Mouse (Mus musculus) kidney, adult 9 months (tissue): Measurements from ENCODE around the gene Aarsd1.

Source experiments
- DNase-seq: peaks from one replicate; pipeline ENCODE4 v3.0.0; 2022

The Aarsd1 gene

GRCm38 (mm10) chr11:101370141-101370540 lies 47.3 kb downstream of the Aarsd1 start:
- no peak for DNase-seq

GRCm38 (mm10) chr11:101367326-101367935 lies 50.0 kb downstream of the Aarsd1 start, which contains the start of gene G6pc:
TSS of gene G6pc (plus strand) at chr11:101367561.
- DNase-seq: peak; percentile 94

- DNase-seq: peak; percentile 90
Measured at GRCm38 (mm10) chr11:101364531-101364931, 52.9 kb downstream of the Aarsd1 start.

- DNase-seq: peak; percentile 67
Measured at GRCm38 (mm10) chr11:101360651-101361113, 56.7 kb downstream of the Aarsd1 start.

- DNase-seq: no peak
Measured at GRCm38 (mm10) chr11:101359776-101360175, 57.6 kb downstream of the Aarsd1 start.

GRCm38 (mm10) chr11:101357505-101358182 lies 59.8 kb downstream of the Aarsd1 start:
- DNase-seq: no peak
